11 mouse cellular contexts compared by ENCODE assay signal in the genomic region with DNA sequence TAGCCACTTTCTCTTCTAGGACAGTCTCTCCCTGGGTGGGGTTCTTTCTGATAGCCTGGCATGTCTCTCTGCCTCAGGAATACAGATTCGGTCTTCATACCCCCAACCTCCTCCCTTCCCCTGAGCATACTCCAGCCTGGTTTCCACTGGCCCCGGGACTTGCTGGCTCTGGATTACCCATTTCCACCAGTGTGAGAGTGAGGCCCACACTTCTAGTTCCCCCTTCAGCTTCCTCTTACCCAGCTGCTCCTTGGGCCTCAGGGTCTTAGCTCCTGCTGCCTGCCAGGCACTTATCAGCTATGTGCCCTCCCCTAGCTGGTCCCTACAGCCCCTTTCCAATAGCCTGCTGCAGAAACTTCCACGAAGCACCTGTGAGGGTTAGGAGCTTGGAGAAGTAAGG. TPM values are rescaled to one million over a fixed set of nuclear protein-coding genes. Genes with fewer than 3 reads are reported as not detected.
DNase-seq lines count a peak whose midpoint lies in the region; ATAC-seq and TF ChIP-seq lines count a peak whose summit lies in the region.
"Had no signal": no experiment of that assay in that cellular context is flagged by ENCODE, and none has a peak within 500 bp of the region (broad histone marks: within the 10 kb centered on the region; RNA-seq: fewer than 3 reads in every experiment).

A gene (plus strand): TSS at position 262 of the 400 bp plus-strand sequence.

- no peak for TF ChIP-seq CTCF in intestine, postnatal 0 days (IDR thresholded peaks at IDR 0.05; ENCODE audit: low read depth)

- no peaks in the 10 kb centered on the region for H3K9me3 ChIP-seq in intestine, postnatal 0 days (ENCODE audit: control insufficient read depth)
- H3K9me3 ChIP-seq: limb, embryonic 15.5 days had no signal

- no peaks in the 10 kb centered on the region for H3K4me1 ChIP-seq in intestine, postnatal 0 days (replicated peaks; ENCODE audit: control insufficient read depth, insufficient read depth, low read length)

- no peaks in the 10 kb centered on the region for H3K36me3 ChIP-seq in intestine, postnatal 0 days (ENCODE audit: control insufficient read depth, insufficient read depth)
- H3K36me3 ChIP-seq: limb, embryonic 15.5 days had no signal

- DNase-seq in cerebellum, adult 11-12 months: peak; percentile 9
- DNase-seq in cerebellum, adult 9-10 months: no peak
- DNase-seq in lung, postnatal 36 days: peak; percentile 43
- DNase-seq in lung, postnatal 14 days: no peak
- no peak for DNase-seq in adrenal gland, adult (ENCODE audit: inconsistent age in 2 of 2, low spot score in 1 of 2)
- DNase-seq in left cerebral cortex, adult 9 months (ENCODE audit: low spot score in 2 of 2): no peak
- DNase-seq: kidney, adult 2 months; layer of hippocampus, adult 9-11 months had no signal

- WGBS in intestine, postnatal 0 days: 78% methylated on average over 3 of the region's 3 CpGs

- H3K9ac ChIP-seq in intestine, postnatal 0 days (ENCODE audit: low read depth, low read length): no peak within 1 kb of the TSS
- H3K9ac ChIP-seq: limb, embryonic 15.5 days had no signal

- H3K4me3 ChIP-seq in intestine, postnatal 0 days (ENCODE audit: low read depth, low read length): no peak within 1 kb of the TSS
- H3K4me3 ChIP-seq: limb, embryonic 15.5 days had no signal

- H3K27ac ChIP-seq in intestine, postnatal 0 days (ENCODE audit: low read depth, low read length): no peak within 1 kb of the TSS
- H3K27ac ChIP-seq: limb, embryonic 15.5 days had no signal

- H3K4me2 ChIP-seq in intestine, postnatal 0 days (replicated peaks; ENCODE audit: low read depth): 0 out of 2 replicates have a peak within 1 kb of the TSS, but pooled peaks have one; percentile 4
- H3K4me2 ChIP-seq: limb, embryonic 15.5 days had no signal

- H3K27me3 ChIP-seq in intestine, postnatal 0 days (replicated peaks; ENCODE audit: control insufficient read depth, insufficient read depth, low read length): no peaks in the 10 kb centered on the region

- no peak for ATAC-seq in intestine, postnatal 0 days
- peak; percentile 29 for ATAC-seq in monocyte, adult 5-6 weeks (replicated peaks; ENCODE audit: insufficient number of reproducible peaks, low FRiP score, low TSS enrichment, poor library complexity, severe bottlenecking)

RNA-seq across cellular contexts. Expression of the gene that starts here (rescaled TPM):
- 2.1 and 2.2 TPM in 2 replicates for polyA plus RNA-seq in intestine, postnatal 0 days (2015; fragmentation: Nextera tagmentation; extraction: Ambion mirVana)
- total RNA-seq in monocyte, adult 5-6 weeks (2017): 28.5 to 42.6 TPM (median 42.2 TPM) in 3 replicates

Comparison
In these comparisons a context has a peak if more than half of its experiments do, and no peak if none do; other contexts are left out.
1. DNase-seq: peak in cerebellum, adult 11-12 months (single experiment) and lung, postnatal 36 days (single experiment); none in cerebellum, adult 9-10 months (single experiment), lung, postnatal 14 days (single experiment), adrenal gland, adult (0 of 2) and left cerebral cortex, adult 9 months (0 of 2).